In the genomic region with DNA sequence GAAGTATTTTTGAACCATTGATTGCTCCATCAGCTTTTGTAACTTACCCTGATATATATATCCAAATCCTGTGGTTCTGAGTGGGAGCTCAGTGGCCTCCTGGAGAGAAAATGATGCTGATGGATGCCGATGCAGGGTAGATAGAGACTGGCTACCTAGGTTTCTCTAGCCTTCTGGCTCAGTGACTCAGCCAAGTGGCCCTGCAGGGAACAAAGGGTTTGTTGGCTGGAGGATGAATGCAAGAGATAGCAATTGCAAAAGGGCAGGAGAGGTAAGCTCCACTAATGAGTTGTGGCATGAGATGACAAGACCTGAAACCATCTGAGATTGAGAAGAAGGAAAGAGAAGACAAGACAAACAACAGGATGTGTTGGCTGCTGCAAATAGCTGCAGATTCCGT, we compare ENCODE assay signal across 21 mouse cellular contexts.
DNase-seq lines count a peak whose midpoint lies in the region; ATAC-seq and TF ChIP-seq lines count a peak whose summit lies in the region.
"Had no signal": no experiment of that assay in that cellular context is flagged by ENCODE, and none has a peak within 500 bp of the region (broad histone marks: within the 10 kb centered on the region; RNA-seq: fewer than 3 reads in every experiment).

No protein-coding gene starts in this region.

- H3K9me3 ChIP-seq in hindbrain, postnatal 0 days (ENCODE audit: low read length), result no peaks in the 10 kb centered on the region
- H3K9me3 ChIP-seq: forebrain, embryonic 10.5 days; forebrain, embryonic 13.5 days; hindbrain, embryonic 12.5 days; hindbrain, embryonic 15.5 days had no signal

- no peak overlapping the region for H3K4me3 ChIP-seq in hindbrain, postnatal 0 days (ENCODE audit: low read length)
- H3K4me3 ChIP-seq: forebrain, embryonic 10.5 days; forebrain, embryonic 13.5 days; hindbrain, embryonic 12.5 days; hindbrain, embryonic 15.5 days had no signal

- DNase-seq in cerebellum, adult 11 months, result no peak
- peak; percentile 5 for DNase-seq in cerebellum, adult 9-11 months
- DNase-seq in cerebellum, adult 8-10 months, result no peak
- DNase-seq in Muller cell, postnatal 12 days (ENCODE audit: inconsistent ontology term), result peak; percentile 19
- peak; percentile 43 to 59 for DNase-seq in cerebellum, postnatal 25 days
- no peak for DNase-seq in urinary bladder, postnatal 10 days (ENCODE audit: low spot score)
- DNase-seq in hindbrain, postnatal 0 days (ENCODE audit: low spot score), result no peak
- DNase-seq: adrenal gland, postnatal 10 days; adrenal gland, postnatal 36 days; gastrocnemius, postnatal 10 days; heart, adult 11 months; kidney, adult 18-20 months had no signal

- H3K36me3 ChIP-seq in hindbrain, postnatal 0 days (ENCODE audit: insufficient read depth, low read length), result no peaks in the 10 kb centered on the region
- H3K36me3 ChIP-seq: forebrain, embryonic 10.5 days; hindbrain, embryonic 12.5 days; hindbrain, embryonic 15.5 days had no signal

- H3K27ac ChIP-seq in hindbrain, postnatal 0 days, result no peak overlapping the region
- H3K27ac ChIP-seq: forebrain, embryonic 10.5 days; forebrain, embryonic 13.5 days; hindbrain, embryonic 12.5 days; hindbrain, embryonic 15.5 days had no signal

- peak; percentile 31; the same call in 1 of the 2 replicates for ATAC-seq in cerebellum, adult (ENCODE audit: insufficient number of reproducible peaks, low FRiP score, low TSS enrichment)
- ATAC-seq in hindbrain, postnatal 0 days, result no peak
- ATAC-seq: forebrain, embryonic 13.5 days; forebrain, embryonic 16.5 days; intestine, embryonic 16.5 days; Patski had no signal

- WGBS in hindbrain, postnatal 0 days, result 78% methylated on average over 2 of the region's 2 CpGs

- no peak overlapping the region for H3K9ac ChIP-seq in hindbrain, postnatal 0 days (replicated peaks; ENCODE audit: low read length)
- H3K9ac ChIP-seq: forebrain, embryonic 13.5 days; hindbrain, embryonic 12.5 days; hindbrain, embryonic 15.5 days had no signal

- no peak overlapping the region for H3K4me2 ChIP-seq in hindbrain, postnatal 0 days (ENCODE audit: low read depth, low read length)
- H3K4me2 ChIP-seq: forebrain, embryonic 13.5 days; heart, embryonic 11.5 days; hindbrain, embryonic 12.5 days; hindbrain, embryonic 15.5 days had no signal

- H3K27me3 ChIP-seq in hindbrain, postnatal 0 days (ENCODE audit: insufficient read depth, low read length), result no peaks in the 10 kb centered on the region
- H3K27me3 ChIP-seq: forebrain, embryonic 13.5 days; hindbrain, embryonic 12.5 days; hindbrain, embryonic 15.5 days; Patski had no signal

- no peaks in the 10 kb centered on the region for H3K4me1 ChIP-seq in hindbrain, postnatal 0 days (ENCODE audit: insufficient read depth, low read length)
- H3K4me1 ChIP-seq: forebrain, embryonic 10.5 days; forebrain, embryonic 13.5 days; hindbrain, embryonic 12.5 days; hindbrain, embryonic 15.5 days had no signal

- no peak for TF ChIP-seq CTCF in hindbrain, postnatal 0 days (IDR thresholded peaks at IDR 0.05; ENCODE audit: low read depth)

Comparison
In these comparisons a context has a peak if more than half of its experiments do, and no peak if none do; other contexts are left out.
1. DNase-seq: peak in cerebellum, adult 9-11 months (single experiment), Muller cell, postnatal 12 days (single experiment) and cerebellum, postnatal 25 days (2 of 2); none in cerebellum, adult 11 months (single experiment), cerebellum, adult 8-10 months (single experiment), urinary bladder, postnatal 10 days (single experiment) and hindbrain, postnatal 0 days (single experiment).